Mouse (Mus musculus): ENCODE results near the gene Nasp. TPM values are rescaled to one million over a fixed set of nuclear protein-coding genes. Genes with fewer than 3 reads are reported as not detected.

The Nasp gene
- polyA plus RNA-seq, 1 experiment from 2014 or later: 87.3 TPM

DNA sequence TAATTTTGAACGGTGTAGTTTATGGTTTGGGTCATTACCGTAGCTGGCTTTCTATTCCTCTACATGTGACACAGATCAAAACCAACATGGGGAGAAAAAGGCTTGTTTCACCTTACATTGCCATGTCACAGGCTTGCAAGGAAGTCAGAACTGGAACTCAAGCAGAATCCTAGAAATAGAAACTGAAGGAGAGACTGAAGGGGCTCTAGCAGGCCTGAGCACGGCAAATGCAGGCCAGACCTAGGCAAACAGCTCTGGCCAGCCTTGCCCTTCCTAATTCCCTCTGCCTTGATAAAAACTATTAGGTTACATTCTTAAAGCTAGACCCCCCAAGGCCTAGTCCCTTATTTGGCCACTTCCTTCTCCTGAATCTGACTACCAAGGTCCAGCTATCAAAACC is 27.9 kb upstream of the Nasp start:
- H3K27ac ChIP-seq (replicated peaks): no peak overlapping the region
- no peaks in the 10 kb centered on the region for H3K36me3 ChIP-seq
- WGBS: 62% methylated on average over 3 of the region's 3 CpGs
- no peak for ATAC-seq (ENCODE audit: extremely low read depth, insufficient number of reproducible peaks, low FRiP score, low TSS enrichment)
- peaks cover 8% of the 10 kb centered on the region; the same call in 1 of the 2 replicates for H3K4me1 ChIP-seq
- H3K27me3 ChIP-seq (replicated peaks): no peaks in the 10 kb centered on the region
- H3K9me3 ChIP-seq: no peaks in the 10 kb centered on the region
- H3K4me3 ChIP-seq: no peak overlapping the region
- H3K4me2 ChIP-seq: no peak overlapping the region
- no peak overlapping the region for H3K9ac ChIP-seq

DNA sequence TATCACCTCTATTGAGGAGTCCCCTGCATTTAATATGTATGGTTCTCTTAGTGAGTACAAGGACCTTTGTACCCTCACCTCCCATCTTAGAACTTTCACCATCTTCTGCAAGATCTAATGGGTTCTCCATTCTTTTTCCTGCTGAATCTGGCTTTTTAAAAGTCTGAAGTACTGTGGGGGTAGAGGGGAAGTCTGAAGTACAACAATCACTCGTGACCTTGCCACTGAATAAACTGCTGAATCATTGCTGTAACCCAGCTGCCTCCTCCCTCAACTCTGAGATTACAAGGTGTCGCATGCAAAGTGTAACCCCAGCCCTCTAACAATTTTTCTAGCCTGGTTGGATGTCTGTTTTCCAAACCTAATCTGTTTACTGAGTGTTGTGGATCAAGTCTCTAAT is 27.4 kb upstream of the Nasp start:
- H3K27me3 ChIP-seq (replicated peaks): no peaks in the 10 kb centered on the region
- WGBS: 35% methylated on average over 2 of the region's 2 CpGs
- no peaks in the 10 kb centered on the region for H3K9me3 ChIP-seq
- no peak overlapping the region for H3K4me3 ChIP-seq
- no peak overlapping the region for H3K27ac ChIP-seq (replicated peaks)
- H3K36me3 ChIP-seq: no peaks in the 10 kb centered on the region
- no peak overlapping the region for H3K9ac ChIP-seq
- H3K4me2 ChIP-seq: no peak overlapping the region
- H3K4me1 ChIP-seq: peaks cover 12% of the 10 kb centered on the region
- ATAC-seq (ENCODE audit: extremely low read depth, insufficient number of reproducible peaks, low FRiP score, low TSS enrichment): no peak

DNA sequence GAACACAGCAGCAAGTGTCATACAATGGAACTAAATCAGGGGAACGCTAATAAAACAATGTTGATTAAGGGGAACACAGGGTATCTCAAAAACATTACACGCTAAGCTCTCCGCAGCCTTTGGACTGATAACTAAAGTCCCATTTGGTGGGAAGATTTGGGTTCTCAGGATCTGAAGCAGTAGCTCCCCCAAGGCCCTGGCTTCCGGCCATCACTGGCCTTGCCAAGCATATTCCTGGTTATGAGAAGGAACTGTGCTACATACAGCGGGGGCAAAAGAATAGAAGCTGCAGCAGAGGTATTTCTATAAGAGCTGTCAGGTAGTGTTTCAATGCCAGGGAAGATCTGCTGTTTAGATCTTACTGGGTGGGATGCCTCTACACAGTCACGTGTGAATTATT is 25.5 kb upstream of the Nasp start:
- Histone ChIP-seq H3K9ac (no peak overlapping the region), H3K4me3 (no peak overlapping the region), H3K9me3 (no peaks in the 10 kb centered on the region), H3K4me1 (peaks cover 31% of the 10 kb centered on the region), H3K4me2 (no peak overlapping the region), H3K27me3 (replicated peaks) (no peaks in the 10 kb centered on the region), H3K36me3 (peaks cover 14% of the 10 kb centered on the region), H3K27ac (replicated peaks) (no peak overlapping the region)
- WGBS: 78% methylated on average over 6 of the region's 6 CpGs
- no peak for ATAC-seq (ENCODE audit: extremely low read depth, insufficient number of reproducible peaks, low FRiP score, low TSS enrichment)

DNA sequence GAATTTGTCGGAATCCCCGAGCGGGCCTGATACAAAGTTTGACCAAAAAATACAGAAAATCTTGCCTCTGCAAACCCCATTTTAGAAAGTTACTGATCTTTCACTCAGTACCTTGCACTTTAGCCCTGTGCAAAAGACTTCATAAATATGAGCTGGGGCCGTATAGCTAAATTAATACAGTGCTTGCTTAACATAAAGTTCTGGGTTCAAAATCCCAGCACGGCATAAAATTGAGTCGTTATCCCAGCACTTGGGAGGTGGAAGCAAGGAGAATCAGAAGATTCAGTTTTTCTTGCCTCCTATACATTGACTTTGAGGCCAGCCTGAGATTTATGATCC is 24.0 kb upstream of the Nasp start:
- peaks cover 43% of the 10 kb centered on the region for H3K4me1 ChIP-seq
- no peak for ATAC-seq (ENCODE audit: extremely low read depth, insufficient number of reproducible peaks, low FRiP score, low TSS enrichment)
- H3K9ac ChIP-seq: peak overlapping the region; percentile 91
- no peaks in the 10 kb centered on the region for H3K27me3 ChIP-seq (replicated peaks)
- WGBS: 10% methylated on average over 6 of the region's 6 CpGs
- peak overlapping the region; percentile 93 for H3K27ac ChIP-seq (replicated peaks)
- H3K4me2 ChIP-seq: peak overlapping the region; percentile 90
- H3K36me3 ChIP-seq: peaks cover 27% of the 10 kb centered on the region
- H3K9me3 ChIP-seq: no peaks in the 10 kb centered on the region
- H3K4me3 ChIP-seq: peak overlapping the region; percentile 80

DNA sequence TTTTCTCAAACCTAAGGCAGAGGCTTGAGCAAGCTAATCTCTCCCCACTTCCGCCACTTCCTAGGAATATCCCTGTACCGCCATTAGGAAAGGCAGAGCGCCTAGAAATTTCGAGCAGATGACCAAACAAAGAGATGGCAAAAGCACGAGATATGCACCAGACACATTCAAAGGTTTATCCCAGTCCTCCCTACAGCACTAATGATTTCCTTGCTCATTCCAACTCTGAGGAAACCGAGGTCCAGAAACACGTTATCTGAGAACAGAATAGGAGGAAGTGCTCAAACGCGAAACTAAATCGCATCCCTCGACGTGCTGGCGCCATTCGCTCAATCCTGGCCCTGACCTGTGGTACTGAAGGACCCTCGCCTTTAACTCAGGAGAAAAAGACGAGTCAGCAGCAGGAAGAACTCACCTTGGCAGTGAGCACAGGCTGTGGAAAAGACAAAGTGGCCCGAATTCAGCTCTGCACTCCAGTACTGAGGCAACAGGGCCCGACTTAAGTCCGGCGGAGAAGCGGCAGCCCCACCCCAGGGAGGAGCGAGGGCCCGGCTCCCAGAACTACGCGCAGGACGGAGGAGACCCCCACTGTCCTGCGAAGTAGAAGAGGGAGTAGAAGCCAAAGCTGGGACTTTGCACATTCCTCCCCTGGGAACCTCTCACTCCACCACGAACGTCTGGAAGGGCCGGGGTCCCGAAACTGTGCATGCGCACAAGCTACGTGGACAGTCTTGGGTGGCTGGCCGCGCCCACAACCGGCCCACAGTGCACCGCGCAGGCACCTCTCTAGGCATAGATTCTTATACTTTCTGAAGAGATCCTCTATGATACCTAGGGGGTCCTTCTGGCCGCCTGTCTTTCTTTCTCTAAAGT is 23.4 kb upstream of the Nasp start, which contains the start of gene Akr1a1:
Gene Akr1a1 (minus strand): TSS at position 757 of the 873 bp plus-strand sequence.
- peak within 1 kb of the TSS; percentile 90 for H3K4me2 ChIP-seq
- WGBS: under 1% methylated on average over 39 of the region's 39 CpGs
- peak within 1 kb of the TSS; percentile 91 for H3K9ac ChIP-seq

DNA sequence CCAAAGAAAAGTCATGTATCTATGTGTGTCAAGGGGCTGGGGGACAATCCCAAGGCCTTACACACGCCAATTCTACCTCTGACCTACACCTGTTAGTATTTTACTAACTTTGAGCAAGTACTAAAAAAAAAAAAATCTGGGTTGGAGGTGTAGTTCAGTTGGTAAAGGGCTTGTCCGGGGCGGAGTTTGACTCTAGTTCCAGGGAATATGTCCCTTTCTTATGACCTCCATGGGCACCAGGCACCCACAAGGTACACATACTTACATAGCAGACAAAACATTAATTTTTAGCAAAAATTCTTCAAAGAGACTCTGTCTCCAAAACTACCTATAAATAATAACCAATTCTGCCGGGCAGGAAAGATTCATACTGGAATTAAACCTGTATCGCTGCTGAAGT is 22.6 kb upstream of the Nasp start:
- Histone ChIP-seq H3K27ac (replicated peaks) (peak overlapping the region; percentile 93), H3K36me3 (peaks cover 40% of the 10 kb centered on the region), H3K4me3 (peak overlapping the region; percentile 80), H3K27me3 (replicated peaks) (no peaks in the 10 kb centered on the region), H3K4me1 (peaks cover 53% of the 10 kb centered on the region), H3K4me2 (peak overlapping the region; percentile 90), H3K9ac (peak overlapping the region; percentile 91), H3K9me3 (no peaks in the 10 kb centered on the region)
- ATAC-seq (ENCODE audit: extremely low read depth, insufficient number of reproducible peaks, low FRiP score, low TSS enrichment): no peak
- WGBS: 28% methylated on average over 5 of the region's 5 CpGs

More for the DNA sequence above, 23.4 kb upstream of the Nasp start, which contains the start of gene Akr1a1:
- Histone ChIP-seq H3K27ac (replicated peaks) (peak within 1 kb of the TSS; percentile 93), H3K36me3 (peaks cover 32% of the 10 kb centered on the region), H3K27me3 (replicated peaks) (no peaks in the 10 kb centered on the region), H3K4me3 (peak within 1 kb of the TSS; percentile 80), H3K9me3 (no peaks in the 10 kb centered on the region), H3K4me1 (peaks cover 49% of the 10 kb centered on the region)
- ATAC-seq (ENCODE audit: extremely low read depth, insufficient number of reproducible peaks, low FRiP score, low TSS enrichment): peak; percentile 88

DNA sequence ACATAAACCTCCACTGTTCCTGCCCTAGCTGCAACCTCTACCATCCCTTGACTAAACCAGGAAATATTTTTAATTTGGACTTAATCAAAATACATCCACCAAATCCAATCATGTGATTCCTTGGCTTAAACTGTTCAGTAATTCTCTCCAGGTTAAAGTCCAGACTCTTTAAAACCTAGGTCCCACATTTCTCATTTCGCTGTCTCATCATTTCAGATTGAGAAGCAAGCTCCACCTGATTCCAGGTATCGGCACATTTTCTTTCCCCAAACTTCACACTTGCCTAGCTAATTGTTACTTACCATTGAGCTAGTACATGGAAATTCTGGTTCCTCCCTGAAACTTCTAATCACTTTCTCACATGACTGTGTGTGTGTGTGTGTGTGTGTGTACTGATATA is 21.7 kb upstream of the Nasp start:
- Histone ChIP-seq H3K4me2 (peak overlapping the region; percentile 90), H3K36me3 (peaks cover 49% of the 10 kb centered on the region), H3K9me3 (no peaks in the 10 kb centered on the region), H3K4me3 (peak overlapping the region; percentile 80), H3K4me1 (peaks cover 57% of the 10 kb centered on the region), H3K9ac (no peak overlapping the region), H3K27me3 (replicated peaks) (no peaks in the 10 kb centered on the region), H3K27ac (replicated peaks) (no peak overlapping the region)
- no peak for ATAC-seq (ENCODE audit: extremely low read depth, insufficient number of reproducible peaks, low FRiP score, low TSS enrichment)
- WGBS: 99% methylated on average over 2 of the region's 2 CpGs

DNA sequence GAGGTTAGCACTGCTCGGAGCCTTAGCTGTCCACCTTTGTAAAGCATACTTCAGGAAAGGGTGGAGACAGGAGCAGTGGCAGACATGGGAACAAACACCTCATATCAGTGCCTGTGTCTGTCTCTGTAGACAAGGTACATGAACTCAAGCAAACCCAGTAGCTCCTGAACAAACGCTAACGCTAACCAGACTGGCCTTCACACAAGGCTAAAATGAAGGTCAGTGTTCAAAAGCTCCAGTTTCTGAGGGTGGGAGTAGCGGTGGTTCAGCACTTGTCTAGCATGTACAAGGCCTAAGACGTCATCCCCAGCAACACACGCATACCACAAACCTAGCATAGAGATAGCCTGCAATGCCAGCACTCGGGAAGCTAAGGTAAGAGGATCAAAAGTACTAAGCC is 17.9 kb upstream of the Nasp start:
- Histone ChIP-seq H3K36me3 (peaks cover 85% of the 10 kb centered on the region), H3K27me3 (replicated peaks) (no peaks in the 10 kb centered on the region), H3K4me1 (peaks cover 52% of the 10 kb centered on the region), H3K27ac (replicated peaks) (0 out of 2 replicates have a peak overlapping the region, but pooled peaks have one; percentile 22), H3K4me3 (no peak overlapping the region), H3K4me2 (no peak overlapping the region), H3K9me3 (no peaks in the 10 kb centered on the region), H3K9ac (peak overlapping the region; percentile 12; the same call in 1 of the 2 replicates)
- WGBS: 64% methylated on average over 7 of the region's 7 CpGs
- no peak for ATAC-seq (ENCODE audit: extremely low read depth, insufficient number of reproducible peaks, low FRiP score, low TSS enrichment)

DNA sequence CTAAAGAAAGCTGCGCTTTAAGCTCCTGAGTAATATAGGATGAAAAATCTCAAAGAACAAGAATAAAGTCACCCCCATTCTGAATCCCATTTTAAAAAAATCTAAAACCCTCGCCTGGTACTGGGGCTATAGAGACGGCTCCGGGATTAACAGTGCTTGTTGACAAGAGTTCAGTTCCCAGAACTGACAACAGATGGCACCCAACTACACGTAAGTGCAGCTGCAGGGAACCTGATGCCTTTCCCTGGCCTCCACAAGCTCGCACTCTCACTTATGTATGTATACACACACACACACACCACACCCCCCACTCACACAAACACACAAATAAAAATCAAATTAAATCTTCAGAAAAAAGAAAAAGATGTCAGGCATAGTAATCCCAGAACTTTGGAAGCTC is 16.6 kb upstream of the Nasp start:
- no peak for ATAC-seq (ENCODE audit: extremely low read depth, insufficient number of reproducible peaks, low FRiP score, low TSS enrichment)
- H3K4me1 ChIP-seq: peaks cover 41% of the 10 kb centered on the region

DNA sequence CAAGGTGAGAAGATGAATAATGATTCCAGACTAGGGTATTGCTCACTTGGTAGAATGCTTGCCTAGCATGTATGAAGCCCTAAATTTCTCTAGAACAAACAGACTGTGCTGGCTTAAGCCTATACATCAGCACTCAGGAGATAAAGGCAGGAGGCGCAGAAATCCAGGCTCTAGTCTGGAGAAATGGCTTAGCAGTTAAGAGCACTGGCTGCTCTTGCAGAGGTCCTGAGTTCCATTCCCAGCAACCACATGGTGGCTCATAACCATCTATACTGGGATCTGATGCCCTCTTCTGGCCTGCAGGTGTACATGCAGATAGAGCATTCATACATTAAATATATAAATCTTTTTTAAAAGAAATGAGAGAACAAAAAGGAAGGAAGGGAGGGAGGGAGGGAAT is 14.3 kb upstream of the Nasp start:
- H3K36me3 ChIP-seq: peaks cover 93% of the 10 kb centered on the region
- no peak for ATAC-seq (ENCODE audit: extremely low read depth, insufficient number of reproducible peaks, low FRiP score, low TSS enrichment)
- no peak overlapping the region for H3K4me3 ChIP-seq
- no peak overlapping the region for H3K27ac ChIP-seq (replicated peaks)
- H3K4me2 ChIP-seq: no peak overlapping the region
- H3K9me3 ChIP-seq: no peaks in the 10 kb centered on the region
- WGBS: 92% methylated on average over 1 of the region's 1 CpGs
- no peaks in the 10 kb centered on the region for H3K27me3 ChIP-seq (replicated peaks)
- H3K4me1 ChIP-seq: peaks cover 19% of the 10 kb centered on the region
- no peak overlapping the region for H3K9ac ChIP-seq

More for the DNA sequence above, 16.6 kb upstream of the Nasp start:
- Histone ChIP-seq H3K4me3 (no peak overlapping the region), H3K36me3 (peaks cover 93% of the 10 kb centered on the region), H3K4me2 (no peak overlapping the region), H3K9ac (no peak overlapping the region), H3K27ac (replicated peaks) (no peak overlapping the region), H3K27me3 (replicated peaks) (no peaks in the 10 kb centered on the region), H3K9me3 (no peaks in the 10 kb centered on the region)
- 56% methylated on average over 6 of the region's 6 CpGs for WGBS

DNA sequence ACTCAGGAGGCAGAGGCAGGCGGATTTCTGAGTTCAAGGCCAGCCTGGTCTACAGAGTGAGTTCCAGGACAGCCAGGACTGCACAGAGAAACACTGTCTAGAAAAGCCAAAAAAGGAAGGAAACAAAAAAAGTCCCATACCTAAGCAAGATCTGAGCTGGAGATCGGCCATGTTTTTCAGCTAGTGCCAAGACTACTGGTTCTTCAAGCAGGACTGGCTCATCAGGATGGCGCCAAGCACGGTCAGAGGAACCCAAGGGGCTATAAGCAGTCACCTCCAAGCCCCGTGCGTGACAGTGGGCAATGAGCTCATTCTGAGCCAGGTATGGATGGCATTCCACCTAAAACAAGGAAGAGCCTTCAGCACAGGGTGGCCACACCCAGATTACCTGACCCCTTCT is 11.1 kb upstream of the Nasp start:
- WGBS: 92% methylated on average over 6 of the region's 6 CpGs
- H3K9ac ChIP-seq: no peak overlapping the region
- ATAC-seq (ENCODE audit: extremely low read depth, insufficient number of reproducible peaks, low FRiP score, low TSS enrichment): no peak
- H3K36me3 ChIP-seq: peaks cover 97% of the 10 kb centered on the region
- no peak overlapping the region for H3K27ac ChIP-seq (replicated peaks)
- H3K4me2 ChIP-seq: no peak overlapping the region
- no peaks in the 10 kb centered on the region for H3K4me1 ChIP-seq
- H3K9me3 ChIP-seq: no peaks in the 10 kb centered on the region
- H3K27me3 ChIP-seq (replicated peaks): no peaks in the 10 kb centered on the region
- no peak overlapping the region for H3K4me3 ChIP-seq

DNA sequence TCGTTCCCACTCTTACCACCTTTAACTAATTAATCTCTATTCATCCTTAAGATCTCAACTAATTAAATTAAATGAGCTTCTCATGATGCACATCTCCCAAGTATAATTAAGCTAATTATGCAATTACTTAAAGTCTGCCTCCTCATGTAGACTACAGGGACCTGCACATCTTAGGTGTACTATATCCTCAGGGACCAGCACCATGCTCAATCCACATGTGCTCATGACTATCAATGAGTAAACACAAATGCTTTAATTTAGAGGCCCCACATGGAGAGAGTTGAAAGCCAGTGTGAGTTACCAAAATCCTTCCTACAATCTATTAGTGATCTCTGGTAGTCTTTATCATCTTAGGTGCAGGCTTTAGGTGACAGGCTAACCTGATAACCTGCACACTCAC is 7.5 kb upstream of the Nasp start:
- Histone ChIP-seq H3K4me2 (no peak overlapping the region), H3K27ac (replicated peaks) (no peak overlapping the region), H3K4me3 (no peak overlapping the region), H3K9me3 (no peaks in the 10 kb centered on the region), H3K4me1 (no peaks in the 10 kb centered on the region), H3K36me3 (peaks cover 83% of the 10 kb centered on the region), H3K9ac (no peak overlapping the region), H3K27me3 (replicated peaks) (no peaks in the 10 kb centered on the region)
- 89% methylated on average over 1 of the region's 1 CpGs for WGBS
- no peak for ATAC-seq (ENCODE audit: extremely low read depth, insufficient number of reproducible peaks, low FRiP score, low TSS enrichment)
